Mouse (Mus musculus) cerebellum, adult 2 months (tissue): Measurements from ENCODE around the gene Vwa5b1.

ENCODE experiments used
- CTCF ChIP-seq: fragments of 200-500 bp; IDR thresholded peaks from 2 replicates; pipeline ENCODE4 v1.5.1; 2011; ENCODE audit warnings: low read depth, mild to moderate bottlenecking, control low read depth, low read length, moderate library complexity, borderline replicate concordance; ENCODE audit not compliant: insufficient read depth
- POLR2A ChIP-seq: fragments of 200-500 bp; IDR thresholded peaks from 2 replicates; pipeline ENCODE4 v1.6.1; 2011; ENCODE audit warnings: low read length, control low read depth, borderline replicate concordance; ENCODE audit not compliant: insufficient read depth

- TF ChIP-seq CTCF = no peak
- no peak for TF ChIP-seq POLR2A
Observed at GRCm38 (mm10) chr4:138584946-138585345, 50.7 kb downstream of the Vwa5b1 start.
